Mouse (Mus musculus) c-Kit-positive CD71-positive TER-119-negative erythroid progenitor cells, embryonic 14.5 days (primary cell): ENCODE data around the gene Eif4ebp2.

Source experiments
- DNase-seq: peaks from one replicate; pipeline ENCODE4 v3.0.0-alpha.2; 2013; ENCODE audit warnings: low read depth

Eif4ebp2 gene

GRCm38 (mm10) chr10:61383021-61383714 is 69.3 kb downstream of the Eif4ebp2 start, which contains the start of gene Pald1:
TSS of gene Pald1 (minus strand) at chr10:61383530.
- DNase-seq: peak; percentile 20

- no peak for DNase-seq
These were observed 70.2 kb downstream of the Eif4ebp2 start for GRCm38 (mm10) chr10:61382281-61382731.

GRCm38 (mm10) chr10:61381823-61382222 is 70.6 kb downstream of the Eif4ebp2 start:
- DNase-seq: no peak

- no peak for DNase-seq
These were observed 72.3 kb downstream of the Eif4ebp2 start for GRCm38 (mm10) chr10:61380186-61380585.

- no peak for DNase-seq
These were observed 73.0 kb downstream of the Eif4ebp2 start for GRCm38 (mm10) chr10:61379340-61380040.

- DNase-seq: no peak
These were observed 73.8 kb downstream of the Eif4ebp2 start for GRCm38 (mm10) chr10:61378698-61379097.
